Mouse (Mus musculus) embryonic fibroblast, embryonic 13.5 days (primary cell): ENCODE results near the gene Btbd19. TPM values are rescaled to one million over a fixed set of nuclear protein-coding genes. Genes with fewer than 3 reads are reported as not detected.

Source experiments
- H3K27ac ChIP-seq: 2 replicates; pipeline ENCODE4 v1.5.1; 2012; ENCODE audit warnings: low read length, control low read depth, inconsistent platforms; ENCODE audit not compliant: insufficient read depth
- H3K4me1 ChIP-seq: 2 replicates; pipeline ENCODE4 v1.6.1; 2011; ENCODE audit warnings: low read length; ENCODE audit not compliant: control insufficient read depth, insufficient read depth
- H3K4me3 ChIP-seq: 2 replicates; pipeline ENCODE4 v1.5.1; 2011; ENCODE audit warnings: mild to moderate bottlenecking, control low read depth, low read length; ENCODE audit not compliant: insufficient read depth
- CTCF ChIP-seq: IDR thresholded peaks from 2 replicates; pipeline ENCODE4 v1.5.1; 2011; ENCODE audit warnings: mild to moderate bottlenecking, control low read depth, low read length, moderate library complexity, borderline replicate concordance; ENCODE audit not compliant: insufficient read depth
- POLR2A ChIP-seq: IDR thresholded peaks from 2 replicates; pipeline ENCODE4 v1.6.1; 2011; ENCODE audit warnings: low read depth, mild to moderate bottlenecking, control low read depth, low read length, moderate library complexity
- polyA plus RNA-seq: library from polyadenylated mRNA; stranded (reverse); fragments of >200 nt; gene quantifications from 2 replicates; pipeline ENCODE4 v1.2.4, GENCODE M21; 2011; ENCODE audit warnings: low read depth; ENCODE audit not compliant: missing spikeins, insufficient read length

Btbd19 gene
- polyA plus RNA-seq, 1 experiment, result 42.1 TPM

DNA sequence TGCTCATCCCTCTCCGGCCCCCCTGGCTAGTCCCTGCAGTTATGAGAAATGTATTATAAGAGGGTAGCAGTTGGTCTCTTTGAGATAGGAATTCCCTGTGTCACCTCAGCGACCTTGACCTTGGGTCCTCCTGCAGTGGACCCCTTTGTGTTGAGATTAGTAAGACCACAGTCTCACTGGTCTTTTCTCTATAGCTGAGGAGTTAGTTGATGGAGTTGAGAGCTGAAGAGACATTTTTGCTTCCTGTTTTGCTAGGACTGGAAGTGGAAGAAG, 26.8 kb downstream of the Btbd19 start:
- Histone ChIP-seq H3K4me1 (no peaks in the 10 kb centered on the region), H3K27ac (no peak overlapping the region), H3K4me3 (no peak overlapping the region)
- TF ChIP-seq POLR2A (no peak), CTCF (no peak)

DNA sequence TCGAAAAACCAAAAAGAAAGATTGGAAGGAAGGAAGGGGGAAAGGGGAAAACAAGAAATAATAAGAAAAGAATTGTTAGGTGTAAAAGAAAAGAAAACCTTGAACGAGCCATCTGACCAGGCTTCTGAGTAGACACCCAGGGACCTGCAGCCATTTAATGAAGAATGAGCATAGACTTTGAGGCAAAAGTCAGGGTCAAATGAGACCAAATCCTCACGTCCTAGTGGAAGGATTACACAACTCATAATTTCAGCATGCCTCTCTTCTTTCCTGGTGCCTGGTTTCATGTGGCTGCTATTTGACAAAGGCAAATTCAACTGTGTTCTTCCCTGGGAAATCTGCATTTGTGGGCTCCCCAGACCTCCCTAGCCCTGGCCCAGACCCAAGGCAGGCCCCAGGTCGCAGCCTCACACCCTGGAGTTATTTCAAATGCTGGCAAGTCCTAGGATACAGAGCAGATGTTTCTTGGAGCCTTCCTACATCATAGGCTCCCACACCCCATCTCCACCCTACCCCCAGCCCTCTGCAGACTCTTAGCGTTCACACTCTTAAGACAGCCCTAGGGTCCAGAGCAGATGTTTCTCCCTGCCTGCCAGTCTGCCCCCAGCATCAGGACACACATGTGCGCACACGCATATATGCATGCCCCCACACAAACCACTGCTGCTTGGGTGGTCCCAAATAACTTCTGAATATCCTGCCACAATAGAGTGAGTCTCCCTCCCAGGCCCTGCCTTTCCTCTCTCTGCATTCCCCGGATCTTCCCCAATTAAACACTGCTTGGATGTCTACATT, 27.4 kb downstream of the Btbd19 start:
- H3K4me1 ChIP-seq, result no peaks in the 10 kb centered on the region
- no peak overlapping the region for H3K4me3 ChIP-seq
- H3K27ac ChIP-seq, result no peak overlapping the region
- no peak for TF ChIP-seq POLR2A

DNA sequence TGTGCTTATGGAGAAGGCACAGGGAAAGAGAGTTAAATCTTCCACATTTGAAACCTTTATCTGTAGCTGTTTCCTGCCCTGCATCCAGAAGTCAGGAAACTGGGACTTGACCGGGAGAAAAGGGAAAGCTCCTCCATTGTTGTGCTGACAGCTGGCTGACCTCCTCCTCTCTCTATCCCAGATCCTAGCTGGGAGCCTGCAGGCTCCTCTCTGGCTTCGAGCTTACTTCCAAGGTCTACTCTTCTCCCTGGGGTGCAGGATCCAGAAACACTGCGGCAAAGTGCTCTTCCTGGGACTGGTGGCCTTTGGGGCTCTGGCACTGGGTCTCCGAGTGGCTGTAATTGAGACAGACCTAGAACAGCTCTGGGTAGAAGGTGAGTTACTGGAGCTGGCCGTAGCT, 28.9 kb downstream of the Btbd19 start:
- H3K4me1 ChIP-seq, result no peaks in the 10 kb centered on the region
- no peak overlapping the region for H3K27ac ChIP-seq
- TF ChIP-seq CTCF, result no peak
- no peak for TF ChIP-seq POLR2A
- H3K4me3 ChIP-seq, result no peak overlapping the region

DNA sequence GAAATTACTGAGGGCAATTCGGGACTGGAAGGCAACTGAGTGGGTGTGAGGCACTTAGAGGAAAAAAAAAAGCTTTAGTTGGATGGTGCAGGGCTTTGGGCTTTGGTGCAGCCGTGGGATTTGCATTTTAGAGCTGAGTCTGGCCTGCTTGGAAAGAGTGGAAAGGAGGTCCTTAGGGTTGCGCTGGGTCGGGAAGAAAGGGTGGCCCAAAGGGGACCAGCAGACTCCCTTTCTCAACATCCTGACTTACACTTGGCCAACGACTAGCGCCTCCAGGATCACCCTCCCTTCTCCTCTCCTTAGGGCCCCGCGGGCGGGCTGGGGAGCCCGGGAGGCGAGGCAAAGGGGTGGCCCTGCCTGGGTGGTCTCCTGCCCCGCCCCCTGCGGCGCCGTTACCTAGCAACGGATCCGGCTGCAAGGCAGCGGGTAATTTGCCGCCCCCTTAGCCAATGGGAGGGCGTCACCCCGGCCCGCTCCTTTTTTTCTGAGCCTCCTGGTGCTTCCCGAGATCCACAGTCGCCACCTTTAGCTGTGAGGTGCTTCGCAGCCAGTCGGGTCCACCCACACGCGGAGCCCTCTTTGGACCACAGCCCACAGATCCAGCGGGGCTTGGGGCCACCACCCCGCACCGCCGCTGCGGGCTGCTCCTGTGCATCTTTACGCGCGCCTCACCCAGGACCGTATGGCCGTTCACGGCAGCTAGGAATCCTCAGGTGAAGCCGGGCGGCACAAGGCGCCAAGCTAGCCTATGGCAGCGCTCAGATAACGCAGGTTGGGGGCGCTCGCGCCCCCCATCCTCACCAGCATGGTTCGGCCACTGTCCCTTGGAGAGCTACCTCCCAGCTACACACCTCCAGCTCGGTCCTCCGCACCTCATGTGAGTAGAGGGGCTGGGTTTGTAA, 29.7 kb downstream of the Btbd19 start, which contains the start of gene Ptch2:
Gene Ptch2, plus strand, starts transcription at position 525 of the 902 bp plus-strand sequence.
- no peaks in the 10 kb centered on the region for H3K4me1 ChIP-seq
- TF ChIP-seq CTCF (no peak), POLR2A (no peak)
- 0 out of 2 replicates have a peak within 1 kb of the TSS, but pooled peaks have one; percentile 24 for H3K27ac ChIP-seq
- H3K4me3 ChIP-seq, result peak within 1 kb of the TSS; percentile 28

DNA sequence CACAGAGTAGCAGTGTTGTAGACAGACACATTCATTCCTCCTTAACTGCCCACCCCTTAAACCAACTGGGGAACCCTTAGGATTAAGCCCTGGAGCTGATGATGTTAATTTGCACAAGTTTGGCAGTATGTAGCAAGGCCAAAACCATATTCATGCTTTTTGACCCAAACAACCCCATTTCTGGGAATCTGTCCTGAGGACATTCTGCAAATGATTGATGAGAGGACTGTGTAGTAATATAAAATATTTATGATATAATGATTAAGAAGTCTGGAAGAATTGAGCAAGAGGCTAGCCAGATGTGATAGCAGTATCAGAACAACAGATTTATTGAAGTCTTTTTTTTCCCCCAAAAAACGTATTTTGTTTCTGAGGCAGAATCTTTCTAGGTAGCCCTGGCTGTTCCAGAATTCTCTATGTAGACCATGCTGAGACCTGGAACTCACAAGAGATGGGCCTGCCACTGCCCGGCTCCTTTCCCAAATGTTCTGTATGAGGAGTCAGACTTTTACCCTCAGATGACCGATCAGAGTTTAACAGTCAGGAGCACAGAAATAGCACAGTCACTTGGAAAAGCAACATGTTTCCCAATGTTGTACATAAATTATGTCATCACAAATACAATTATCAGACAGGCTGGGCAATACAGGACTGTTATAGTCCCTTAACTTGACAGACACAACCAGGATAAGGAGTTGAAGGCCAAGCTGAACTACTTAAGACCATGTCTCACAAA, 30.7 kb downstream of the Btbd19 start:
- Histone ChIP-seq H3K4me1 (no peaks in the 10 kb centered on the region), H3K4me3 (no peak overlapping the region), H3K27ac (0 out of 2 replicates have a peak overlapping the region, but pooled peaks have one; percentile 24)
- TF ChIP-seq CTCF (no peak), POLR2A (no peak)

DNA sequence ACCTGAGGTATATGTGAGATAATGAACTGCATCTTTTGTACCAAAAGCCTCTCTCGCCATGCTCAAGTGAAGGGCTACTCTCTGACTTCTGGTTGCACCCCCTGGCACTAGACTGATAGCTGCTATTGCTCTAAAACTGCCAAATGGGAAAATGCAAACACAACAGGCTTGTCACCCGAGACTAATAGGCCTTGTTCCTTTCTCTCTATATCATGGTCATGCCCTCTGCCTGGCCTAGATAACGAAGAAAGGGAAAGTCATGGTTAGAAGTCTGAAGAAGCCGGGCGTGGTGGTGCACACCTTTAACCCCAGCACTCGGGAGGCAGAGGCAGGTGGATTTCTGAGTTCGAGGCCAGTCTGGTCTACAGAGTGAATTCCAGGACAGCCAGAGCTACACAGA, 34.9 kb downstream of the Btbd19 start:
- no peaks in the 10 kb centered on the region for H3K4me1 ChIP-seq
- H3K4me3 ChIP-seq, result no peak overlapping the region
- TF ChIP-seq POLR2A, result no peak
- no peak for TF ChIP-seq CTCF
- no peak overlapping the region for H3K27ac ChIP-seq

DNA sequence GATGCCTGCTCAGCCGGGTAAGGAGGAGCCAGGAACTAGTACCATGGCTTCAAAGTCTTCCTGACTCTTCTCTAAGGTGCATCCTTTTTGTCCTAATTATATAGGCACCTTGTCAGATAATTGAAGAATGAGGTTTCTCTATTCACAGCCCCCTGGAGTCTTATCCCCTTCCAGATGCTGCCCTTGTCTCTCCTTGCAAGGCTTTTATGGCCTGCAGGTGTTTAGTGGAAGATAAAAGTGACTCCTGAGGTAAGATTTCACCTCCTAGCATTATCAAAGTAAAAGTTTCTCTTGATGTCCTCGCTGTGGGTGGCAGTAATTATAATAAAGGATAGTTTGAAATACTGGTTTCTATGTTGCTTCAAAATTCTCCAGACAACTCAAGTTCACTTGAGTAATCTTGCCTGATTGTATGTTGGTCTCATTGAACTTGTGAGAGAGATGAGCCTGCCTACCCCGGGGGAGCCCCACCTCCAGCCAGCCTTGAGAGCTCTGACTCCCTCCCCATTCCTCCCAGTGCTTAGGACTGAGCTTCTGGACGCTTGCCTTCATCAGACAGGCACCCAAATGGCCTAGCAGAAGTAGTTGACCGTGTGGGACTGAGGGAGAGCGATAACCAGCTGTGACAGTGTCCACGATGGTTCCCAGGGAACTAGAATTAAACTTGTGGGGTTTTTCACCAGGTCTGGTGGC, 37.4 kb downstream of the Btbd19 start:
- Histone ChIP-seq H3K27ac (no peak overlapping the region), H3K4me1 (no peaks in the 10 kb centered on the region), H3K4me3 (no peak overlapping the region)
- TF ChIP-seq POLR2A (no peak), CTCF (no peak)

DNA sequence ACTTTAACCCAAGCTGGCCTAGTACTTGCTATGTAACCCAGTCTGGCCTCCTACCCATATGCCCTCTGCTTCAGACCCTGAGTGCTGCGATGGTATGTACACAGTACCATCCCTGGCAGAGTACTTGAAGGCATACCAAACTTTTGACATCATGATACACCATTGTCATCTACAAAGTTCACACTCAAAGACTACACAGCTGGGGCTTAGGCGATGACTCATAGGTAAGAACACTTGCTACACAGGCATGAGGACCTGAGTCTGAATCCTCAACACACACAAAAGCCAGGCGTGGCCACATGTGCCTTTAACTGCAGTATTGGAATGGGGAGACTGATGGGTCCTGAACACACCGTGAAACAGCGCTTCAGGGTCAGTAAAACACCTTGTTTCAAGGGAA, 54.3 kb downstream of the Btbd19 start:
- H3K4me1 ChIP-seq, result no peaks in the 10 kb centered on the region
- TF ChIP-seq CTCF, result no peak
- no peak for TF ChIP-seq POLR2A
- no peak overlapping the region for H3K27ac ChIP-seq
- H3K4me3 ChIP-seq, result no peak overlapping the region

DNA sequence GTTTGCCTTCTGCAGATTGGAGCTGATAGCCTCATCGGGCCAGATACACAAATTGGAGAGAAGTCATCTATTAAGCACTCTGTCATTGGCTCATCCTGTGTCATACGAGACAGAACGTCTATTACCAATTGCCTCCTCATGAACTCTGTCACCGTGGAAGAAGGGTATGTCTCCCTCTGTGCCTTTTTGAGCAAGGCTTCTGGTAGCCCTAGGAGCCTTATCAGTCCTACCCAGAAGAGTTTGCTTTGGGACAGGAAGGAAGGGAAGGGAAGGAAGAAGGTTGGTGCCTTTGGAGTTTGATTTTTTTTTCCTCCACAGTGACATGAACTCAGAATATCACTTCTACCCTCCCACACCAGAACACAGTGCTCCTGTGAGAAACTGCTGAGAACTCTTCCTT, 54.9 kb downstream of the Btbd19 start:
- H3K4me3 ChIP-seq, result no peak overlapping the region
- H3K4me1 ChIP-seq, result no peaks in the 10 kb centered on the region
- H3K27ac ChIP-seq, result no peak overlapping the region
- no peak for TF ChIP-seq CTCF
- no peak for TF ChIP-seq POLR2A

DNA sequence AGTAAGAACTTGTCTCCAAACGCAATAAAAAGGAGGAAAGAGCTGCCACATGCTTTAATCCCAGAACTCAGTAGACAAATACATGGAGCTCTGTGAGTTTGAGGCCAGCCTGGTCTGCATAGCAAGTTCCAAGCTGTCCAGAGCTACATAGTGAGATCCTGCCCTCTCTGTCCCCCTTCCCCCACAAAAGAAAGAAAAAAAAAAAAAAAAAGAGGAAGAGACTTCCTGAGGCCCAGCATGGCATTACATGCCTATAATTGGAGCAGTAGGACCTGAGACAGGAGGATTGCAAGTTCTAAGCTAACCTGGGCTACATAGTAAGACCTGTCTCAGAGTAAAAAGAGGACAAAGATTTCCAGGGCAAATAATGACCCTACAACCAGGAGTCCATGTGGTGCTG, 55.9 kb downstream of the Btbd19 start:
- Histone ChIP-seq H3K4me3 (no peak overlapping the region), H3K4me1 (no peaks in the 10 kb centered on the region), H3K27ac (no peak overlapping the region)
- no peak for TF ChIP-seq POLR2A
- TF ChIP-seq CTCF, result no peak

Other genes starting within 250 kb of the Btbd19 start
- not detected in 2 replicates for gene Zswim5, start 248.3 kb downstream of the Btbd19 start, polyA plus RNA-seq
- 54.1 and 54.6 TPM in 2 replicates for gene Urod, start 131.3 kb downstream of the Btbd19 start, polyA plus RNA-seq
- 10.1 and 10.2 TPM in 2 replicates for gene Hectd3, start 130.4 kb downstream of the Btbd19 start, polyA plus RNA-seq
- gene Eif2b3, start 106.3 kb downstream of the Btbd19 start, polyA plus RNA-seq, result 34.1 and 37.9 TPM in 2 replicates
- gene Ptch2, start 29.6 kb downstream of the Btbd19 start, polyA plus RNA-seq, result not detected in 2 replicates
- not detected in 2 replicates for gene Tctex1d4, start 1.1 kb upstream of the Btbd19 start, polyA plus RNA-seq
- gene Plk3, start 8.2 kb upstream of the Btbd19 start, polyA plus RNA-seq, result 10.6 and 15.4 TPM in 2 replicates
- 1,876 and 2,108 TPM in 2 replicates for gene Rps8, start 30.5 kb upstream of the Btbd19 start, polyA plus RNA-seq
- 25.2 and 33.6 TPM in 2 replicates for gene Kif2c, start 56.9 kb upstream of the Btbd19 start, polyA plus RNA-seq
- gene Tmem53, start 126.2 kb upstream of the Btbd19 start, polyA plus RNA-seq, result 6.8 and 11.8 TPM in 2 replicates
- gene Armh1, start 126.4 kb upstream of the Btbd19 start, polyA plus RNA-seq, result 0.35 TPM in 1 of 2 replicates, not detected in the other